Mouse (Mus musculus): ENCODE measurements at regions not wholly inside any gene's neighbourhood (a gene's known extent, or its start where the extent isn't known, plus 50 kb on each side); places are given as distances from the start of the nearest gene placed in this dataset.

DNA sequence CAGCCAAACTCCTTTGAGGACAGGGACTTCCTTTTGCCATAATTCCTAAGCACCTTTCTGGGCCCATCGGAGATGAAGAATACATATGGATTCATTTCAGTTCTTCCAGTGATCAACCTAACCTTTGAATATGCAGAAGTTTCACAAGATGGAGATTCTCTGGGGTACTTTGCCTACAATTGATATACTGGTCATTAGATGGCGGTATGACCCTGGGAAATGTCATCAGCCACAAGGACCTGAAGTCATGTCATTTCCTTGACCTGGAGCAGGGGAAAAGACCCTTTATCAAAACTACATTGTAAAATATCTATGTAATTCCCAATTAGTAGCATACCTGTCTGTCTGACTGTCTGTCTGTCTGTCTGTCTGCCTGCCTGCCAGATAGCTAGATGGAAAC is 164.0 kb upstream of the Slc24a3 start:
- DNase-seq (ENCODE audit: low spot score) (no peak), ATAC-seq (replicated peaks; ENCODE audit: insufficient number of reproducible peaks, low FRiP score, low TSS enrichment, low read depth) (no peak)
- H3K9me3 ChIP-seq (replicated peaks; ENCODE audit: control insufficient read depth, low read length) = no peaks in the 10 kb centered on the region
- H3K27ac ChIP-seq (replicated peaks; ENCODE audit: low read depth, low read length) = no peak overlapping the region
- no peak overlapping the region for H3K9ac ChIP-seq (replicated peaks; ENCODE audit: low read length)
- 80% methylated on average over 2 of the region's 2 CpGs for WGBS
- no peak overlapping the region for H3K4me2 ChIP-seq (ENCODE audit: low read depth, low read length)
- H3K36me3 ChIP-seq (replicated peaks; ENCODE audit: control insufficient read depth, insufficient read depth, low read depth, low read length) = no peaks in the 10 kb centered on the region
- H3K4me1 ChIP-seq (ENCODE audit: control insufficient read depth, insufficient read depth, low read length) = no peaks in the 10 kb centered on the region
- no peak overlapping the region for H3K4me3 ChIP-seq (ENCODE audit: low read depth, low read length)
- no peaks in the 10 kb centered on the region for H3K27me3 ChIP-seq (ENCODE audit: control insufficient read depth, insufficient read depth, low read length)

DNA sequence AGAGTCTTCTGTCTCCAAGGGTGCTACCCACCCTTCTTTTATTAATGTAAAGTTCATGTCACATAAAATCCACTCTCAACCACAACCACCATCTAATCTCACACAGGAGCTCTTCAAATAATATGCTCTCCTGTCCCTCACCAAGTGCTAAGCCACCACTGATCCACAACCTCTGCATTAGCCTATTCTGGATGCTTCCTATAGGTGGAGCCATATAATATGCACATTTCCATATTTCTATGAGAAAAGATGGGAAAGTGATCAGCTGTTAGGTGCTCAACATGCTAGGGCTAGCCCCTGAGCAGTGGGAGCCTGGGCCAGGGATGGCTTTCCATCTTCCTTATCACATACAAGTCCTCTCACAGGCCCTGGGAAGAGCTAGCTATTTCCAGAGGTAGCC is 156.9 kb upstream of the Slc24a3 start:
- ATAC-seq (replicated peaks; ENCODE audit: insufficient number of reproducible peaks, low FRiP score, low TSS enrichment, low read depth) (no peak), DNase-seq (ENCODE audit: low spot score) (no peak)
- H3K4me2 ChIP-seq (ENCODE audit: low read depth, low read length) = no peak overlapping the region
- H3K27ac ChIP-seq (replicated peaks; ENCODE audit: low read depth, low read length) = no peak overlapping the region
- H3K4me3 ChIP-seq (ENCODE audit: low read depth, low read length) = no peak overlapping the region
- H3K27me3 ChIP-seq (ENCODE audit: control insufficient read depth, insufficient read depth, low read length) = no peaks in the 10 kb centered on the region
- H3K4me1 ChIP-seq (ENCODE audit: control insufficient read depth, insufficient read depth, low read length) = no peaks in the 10 kb centered on the region
- no peaks in the 10 kb centered on the region for H3K9me3 ChIP-seq (replicated peaks; ENCODE audit: control insufficient read depth, low read length)
- H3K36me3 ChIP-seq (replicated peaks; ENCODE audit: control insufficient read depth, insufficient read depth, low read depth, low read length) = no peaks in the 10 kb centered on the region
- H3K9ac ChIP-seq (replicated peaks; ENCODE audit: low read length) = no peak overlapping the region

DNA sequence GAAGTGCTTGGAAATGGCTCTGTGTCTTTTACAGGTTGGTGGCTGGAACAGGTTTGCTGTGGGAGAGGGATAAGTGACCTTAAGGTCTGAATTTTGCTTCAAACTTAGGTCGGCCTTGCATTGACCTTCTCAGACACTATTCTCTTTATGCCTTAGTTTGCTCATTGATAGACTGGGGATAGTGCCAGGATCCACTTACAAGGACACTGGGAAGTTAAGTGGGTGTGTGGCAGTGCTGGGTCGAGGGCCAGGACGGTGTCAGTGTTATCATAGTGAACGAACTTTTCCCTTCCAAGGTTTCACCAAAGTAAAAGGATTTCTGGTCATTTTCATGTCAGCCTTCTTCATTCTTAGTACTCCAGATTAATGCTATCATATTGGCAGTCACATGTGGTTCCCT is 156.3 kb upstream of the Slc24a3 start:
- Histone ChIP-seq H3K9ac (replicated peaks; ENCODE audit: low read length) (no peak overlapping the region), H3K4me1 (ENCODE audit: control insufficient read depth, insufficient read depth, low read length) (no peaks in the 10 kb centered on the region), H3K27ac (replicated peaks; ENCODE audit: low read depth, low read length) (no peak overlapping the region), H3K9me3 (replicated peaks; ENCODE audit: control insufficient read depth, low read length) (no peaks in the 10 kb centered on the region), H3K27me3 (ENCODE audit: control insufficient read depth, insufficient read depth, low read length) (no peaks in the 10 kb centered on the region), H3K36me3 (replicated peaks; ENCODE audit: control insufficient read depth, insufficient read depth, low read depth, low read length) (no peaks in the 10 kb centered on the region), H3K4me3 (ENCODE audit: low read depth, low read length) (no peak overlapping the region), H3K4me2 (ENCODE audit: low read depth, low read length) (no peak overlapping the region)
- 80% methylated on average over 4 of the region's 4 CpGs for WGBS
- DNase-seq (ENCODE audit: low spot score) = no peak
- no peak for ATAC-seq (replicated peaks; ENCODE audit: insufficient number of reproducible peaks, low FRiP score, low TSS enrichment, low read depth)

DNA sequence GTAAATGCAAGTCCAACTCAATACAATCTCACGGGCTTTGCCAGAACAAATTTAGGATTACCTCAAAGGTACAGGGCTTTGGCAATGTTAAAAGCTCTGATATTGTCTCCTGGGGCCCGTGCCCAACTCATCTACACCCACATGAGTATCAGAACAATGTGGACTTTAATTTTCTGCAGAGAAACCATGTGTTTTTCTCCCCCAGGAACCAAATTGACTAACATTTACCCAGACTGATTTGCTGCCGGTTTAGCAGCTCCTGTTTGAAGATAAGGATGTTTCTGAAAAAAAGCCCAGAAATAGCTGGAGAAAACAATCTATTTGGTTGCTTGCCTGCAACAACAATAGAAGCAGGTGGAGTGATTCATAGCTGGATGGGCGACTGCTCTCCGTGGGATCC is 151.6 kb upstream of the Slc24a3 start:
- H3K27ac ChIP-seq (replicated peaks; ENCODE audit: low read depth, low read length) = no peak overlapping the region
- H3K27me3 ChIP-seq (ENCODE audit: control insufficient read depth, insufficient read depth, low read length) = no peaks in the 10 kb centered on the region
- no peak overlapping the region for H3K9ac ChIP-seq (replicated peaks; ENCODE audit: low read length)
- H3K4me1 ChIP-seq (ENCODE audit: control insufficient read depth, insufficient read depth, low read length) = no peaks in the 10 kb centered on the region
- no peaks in the 10 kb centered on the region for H3K9me3 ChIP-seq (replicated peaks; ENCODE audit: control insufficient read depth, low read length)
- H3K4me3 ChIP-seq (ENCODE audit: low read depth, low read length) = no peak overlapping the region
- H3K36me3 ChIP-seq (replicated peaks; ENCODE audit: control insufficient read depth, insufficient read depth, low read depth, low read length) = no peaks in the 10 kb centered on the region
- H3K4me2 ChIP-seq (ENCODE audit: low read depth, low read length) = no peak overlapping the region
- ATAC-seq (replicated peaks; ENCODE audit: insufficient number of reproducible peaks, low FRiP score, low TSS enrichment, low read depth) (no peak), DNase-seq (ENCODE audit: low spot score) (no peak)
- WGBS = 74% methylated on average over 5 of the region's 5 CpGs

DNA sequence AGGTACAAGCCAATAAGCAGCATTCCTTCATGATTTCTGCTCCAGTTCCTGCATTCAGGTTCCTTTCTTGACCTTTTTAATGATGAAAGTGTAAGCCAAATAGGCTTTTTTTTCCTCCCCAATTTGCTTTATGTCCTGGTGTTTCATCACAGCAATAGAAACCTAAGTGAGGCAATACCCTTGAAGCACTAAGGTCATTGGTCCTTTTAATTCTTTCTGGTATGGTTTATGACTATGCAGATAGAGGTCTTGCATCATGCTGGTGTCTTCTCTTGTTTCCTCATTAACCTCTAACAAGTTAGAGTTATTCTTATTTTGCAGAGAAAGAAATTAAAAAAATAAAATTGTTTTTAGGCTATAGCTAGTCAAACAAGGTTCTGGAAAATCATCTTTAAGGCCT is 150.6 kb upstream of the Slc24a3 start:
- H3K4me2 ChIP-seq (ENCODE audit: low read depth, low read length) = no peak overlapping the region
- H3K4me3 ChIP-seq (ENCODE audit: low read depth, low read length) = no peak overlapping the region
- H3K36me3 ChIP-seq (replicated peaks; ENCODE audit: control insufficient read depth, insufficient read depth, low read depth, low read length) = no peaks in the 10 kb centered on the region
- H3K27ac ChIP-seq (replicated peaks; ENCODE audit: low read depth, low read length) = no peak overlapping the region
- no peaks in the 10 kb centered on the region for H3K4me1 ChIP-seq (ENCODE audit: control insufficient read depth, insufficient read depth, low read length)
- H3K9ac ChIP-seq (replicated peaks; ENCODE audit: low read length) = no peak overlapping the region
- no peaks in the 10 kb centered on the region for H3K9me3 ChIP-seq (replicated peaks; ENCODE audit: control insufficient read depth, low read length)
- no peak for ATAC-seq (replicated peaks; ENCODE audit: insufficient number of reproducible peaks, low FRiP score, low TSS enrichment, low read depth)
- no peak for DNase-seq (ENCODE audit: low spot score)
- no peaks in the 10 kb centered on the region for H3K27me3 ChIP-seq (ENCODE audit: control insufficient read depth, insufficient read depth, low read length)

DNA sequence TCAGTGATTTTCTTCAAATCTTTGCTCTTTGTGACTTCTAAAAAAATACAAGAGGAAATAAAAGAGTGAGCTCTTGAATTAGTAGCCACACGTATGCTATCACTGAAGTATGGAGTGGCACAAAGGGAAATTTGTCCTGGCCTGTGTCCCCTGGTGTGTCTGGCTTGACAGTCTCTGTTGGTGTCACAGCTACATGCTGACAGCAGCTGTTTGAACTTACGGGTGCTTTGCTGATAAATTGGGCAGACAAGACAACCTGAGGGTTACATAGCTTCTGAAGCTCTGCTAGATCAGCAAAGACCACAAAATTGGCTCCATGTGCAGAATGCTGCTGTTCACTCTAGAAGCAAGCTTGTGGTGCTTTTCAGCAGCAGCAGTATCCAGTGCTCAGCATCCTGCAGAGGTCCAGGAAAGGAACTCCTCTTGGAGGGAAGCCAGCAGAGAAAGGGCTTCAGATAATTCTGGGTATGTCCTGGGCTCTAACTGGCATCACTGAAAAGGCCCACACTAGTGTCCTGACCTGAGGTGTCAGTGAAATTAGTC is 149.9 kb upstream of the Slc24a3 start:
- no peak for ATAC-seq (replicated peaks; ENCODE audit: insufficient number of reproducible peaks, low FRiP score, low TSS enrichment, low read depth)
- Histone ChIP-seq H3K4me2 (ENCODE audit: low read depth, low read length) (no peak overlapping the region), H3K4me1 (ENCODE audit: control insufficient read depth, insufficient read depth, low read length) (no peaks in the 10 kb centered on the region), H3K9me3 (replicated peaks; ENCODE audit: control insufficient read depth, low read length) (no peaks in the 10 kb centered on the region), H3K27ac (replicated peaks; ENCODE audit: low read depth, low read length) (no peak overlapping the region), H3K4me3 (ENCODE audit: low read depth, low read length) (no peak overlapping the region), H3K9ac (replicated peaks; ENCODE audit: low read length) (no peak overlapping the region), H3K36me3 (replicated peaks; ENCODE audit: control insufficient read depth, insufficient read depth, low read depth, low read length) (no peaks in the 10 kb centered on the region), H3K27me3 (ENCODE audit: control insufficient read depth, insufficient read depth, low read length) (no peaks in the 10 kb centered on the region)
- WGBS = 61% methylated on average over 2 of the region's 2 CpGs
- no peak for DNase-seq (ENCODE audit: low spot score)

DNA sequence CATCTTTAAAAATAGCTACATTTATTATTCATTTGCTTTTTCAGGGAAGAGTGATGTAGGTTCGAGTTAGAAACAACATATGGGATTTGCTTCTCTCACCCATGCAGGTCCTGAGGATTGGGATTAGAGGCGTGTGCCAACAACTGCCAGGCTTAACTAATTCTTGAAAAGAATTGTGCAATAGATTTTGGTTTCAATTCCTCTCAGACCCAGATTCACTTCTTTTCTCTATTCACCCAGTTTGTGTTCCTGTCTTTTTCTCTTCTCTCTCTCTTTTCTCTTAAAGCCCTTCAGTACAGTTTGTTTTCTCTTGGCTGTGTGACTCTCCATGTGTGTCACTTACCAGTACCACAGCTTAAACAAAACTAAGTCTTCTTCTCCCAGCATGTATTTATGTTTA is 119.8 kb upstream of the Slc24a3 start:
- H3K4me1 ChIP-seq (ENCODE audit: control insufficient read depth, insufficient read depth, low read length) = no peaks in the 10 kb centered on the region
- H3K27me3 ChIP-seq (ENCODE audit: control insufficient read depth, insufficient read depth, low read length) = no peaks in the 10 kb centered on the region
- no peak overlapping the region for H3K4me3 ChIP-seq (ENCODE audit: low read depth, low read length)
- no peak overlapping the region for H3K4me2 ChIP-seq (ENCODE audit: low read depth, low read length)
- H3K36me3 ChIP-seq (replicated peaks; ENCODE audit: control insufficient read depth, insufficient read depth, low read depth, low read length) = no peaks in the 10 kb centered on the region
- H3K9ac ChIP-seq (replicated peaks; ENCODE audit: low read length) = no peak overlapping the region
- no peaks in the 10 kb centered on the region for H3K9me3 ChIP-seq (replicated peaks; ENCODE audit: control insufficient read depth, low read length)
- 84% methylated on average over 2 of the region's 2 CpGs for WGBS
- no peak for ATAC-seq (replicated peaks; ENCODE audit: insufficient number of reproducible peaks, low FRiP score, low TSS enrichment, low read depth)
- H3K27ac ChIP-seq (replicated peaks; ENCODE audit: low read depth, low read length) = no peak overlapping the region
- DNase-seq (ENCODE audit: low spot score) = no peak

DNA sequence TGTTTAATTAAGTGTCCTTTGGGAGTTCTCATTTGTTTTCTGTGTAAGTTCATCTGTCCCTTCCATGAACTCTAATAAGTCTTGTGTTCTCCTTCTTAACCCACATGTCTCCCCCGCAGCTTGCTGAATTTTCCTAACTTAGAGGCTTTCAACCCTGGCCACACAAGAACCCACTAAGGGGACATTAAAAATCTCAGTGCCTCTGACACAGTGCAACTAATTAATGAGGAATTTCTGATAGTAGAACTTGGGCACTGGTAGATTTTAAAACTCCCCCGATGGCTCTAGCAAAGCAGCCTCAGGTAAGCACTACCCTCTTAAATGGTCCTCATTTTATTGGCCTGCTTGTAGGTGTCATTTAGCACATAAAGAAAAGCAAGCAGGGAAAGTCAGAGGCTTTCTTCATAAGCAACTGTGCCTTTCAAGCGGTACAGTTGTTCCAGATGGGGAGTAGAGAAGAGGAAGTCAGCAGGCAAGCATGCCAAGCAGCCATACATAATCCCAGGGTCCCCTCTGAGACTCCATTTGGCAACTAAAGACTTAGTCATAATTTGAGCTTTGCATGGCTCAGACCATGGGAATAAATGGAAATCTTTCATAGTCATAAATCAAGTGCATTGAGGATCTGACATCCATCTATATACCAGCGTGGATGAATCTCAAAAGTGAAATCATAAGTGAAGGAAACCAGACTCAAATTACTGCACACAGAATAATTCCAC is 117.7 kb upstream of the Slc24a3 start:
- 74% methylated on average over 4 of the region's 4 CpGs for WGBS
- no peaks in the 10 kb centered on the region for H3K9me3 ChIP-seq (replicated peaks; ENCODE audit: control insufficient read depth, low read length)
- no peaks in the 10 kb centered on the region for H3K36me3 ChIP-seq (replicated peaks; ENCODE audit: control insufficient read depth, insufficient read depth, low read depth, low read length)
- DNase-seq (ENCODE audit: low spot score) (no peak), ATAC-seq (replicated peaks; ENCODE audit: insufficient number of reproducible peaks, low FRiP score, low TSS enrichment, low read depth) (no peak)
- H3K4me1 ChIP-seq (ENCODE audit: control insufficient read depth, insufficient read depth, low read length) = no peaks in the 10 kb centered on the region
- no peak overlapping the region for H3K9ac ChIP-seq (replicated peaks; ENCODE audit: low read length)
- no peak overlapping the region for H3K4me3 ChIP-seq (ENCODE audit: low read depth, low read length)
- no peaks in the 10 kb centered on the region for H3K27me3 ChIP-seq (ENCODE audit: control insufficient read depth, insufficient read depth, low read length)
- H3K4me2 ChIP-seq (ENCODE audit: low read depth, low read length) = no peak overlapping the region
- no peak overlapping the region for H3K27ac ChIP-seq (replicated peaks; ENCODE audit: low read depth, low read length)

Data from embryonic facial prominence, embryonic 11.5 days (tissue).